ENCODE assay signal across 8 mouse cellular contexts in the genomic region with DNA sequence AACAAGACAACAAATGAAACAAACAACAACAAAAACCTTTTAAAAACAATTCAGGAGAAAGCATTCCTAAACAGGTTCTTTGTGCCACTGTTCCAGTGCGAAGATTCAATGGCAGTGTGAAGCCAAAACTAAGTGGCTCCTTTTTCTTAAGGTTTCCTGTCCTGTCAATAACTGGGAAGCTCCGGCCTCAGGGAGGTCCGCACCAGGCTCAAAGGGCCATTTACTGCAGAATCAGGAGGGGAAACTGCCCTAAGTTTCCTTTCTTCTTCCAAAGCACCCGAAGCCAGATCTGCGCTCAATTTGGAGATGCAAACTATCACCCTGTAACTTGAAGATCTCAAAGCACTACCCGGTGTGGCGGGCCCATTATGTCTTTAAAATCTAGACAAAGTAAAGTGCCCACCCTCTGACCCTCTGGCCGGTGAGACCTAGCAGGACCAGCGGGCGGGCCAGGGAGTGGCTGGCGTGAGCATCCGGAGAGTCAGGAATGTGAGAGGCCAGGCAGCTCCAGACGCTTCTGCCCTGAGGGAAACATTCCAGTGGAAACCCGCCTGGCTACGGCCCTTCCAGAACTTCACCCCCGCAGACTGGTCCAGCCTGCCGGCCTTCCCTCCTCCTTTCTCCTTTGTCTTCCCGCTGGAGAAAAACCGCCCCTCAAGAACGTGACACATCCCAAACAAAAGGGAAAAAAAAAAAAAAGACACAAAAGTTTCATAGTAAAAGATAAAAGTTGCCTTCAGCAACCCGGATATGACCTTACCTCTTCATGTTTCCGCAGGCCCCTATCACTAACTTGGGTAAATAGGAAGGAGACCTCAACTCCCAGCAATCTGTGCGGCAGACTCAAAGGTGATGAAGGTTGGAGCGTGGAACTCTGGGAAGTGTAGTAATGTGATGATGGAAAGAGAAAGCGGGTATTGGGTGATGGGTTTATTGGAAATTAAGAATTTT. TPM values are rescaled to one million over a fixed set of nuclear protein-coding genes. Genes with fewer than 3 reads are reported as not detected.
DNase-seq lines count a peak whose midpoint lies in the region; TF ChIP-seq lines count a peak whose summit lies in the region.

A gene (minus strand): TSS at position 856 of the 951 bp plus-strand sequence.

- peak; percentile 68 for DNase-seq in T-cell, adult 2 months (ENCODE audit: low spot score)
- DNase-seq in cerebellum, postnatal 25 days: peak; percentile 40 to 64
- DNase-seq in frontal cortex, postnatal 36 days (ENCODE audit: low spot score in 2 of 2): peak; percentile 32 to 68
- peak; percentile 39 for DNase-seq in hindlimb bud, embryonic 11.5 days (ENCODE audit: extremely low spot score, low read depth, low spot score)
- DNase-seq in left cerebral cortex, adult 2 months (ENCODE audit: extremely low spot score in 1 of 2, low spot score in 2 of 2): peak; percentile 36 to 46
- peak; percentile 76 for DNase-seq in right cerebral cortex, adult 18-20 months
- DNase-seq in yolk sac, embryonic 10.5 days (ENCODE audit: low spot score): peak; percentile 65

- H3K4me3 ChIP-seq in left cerebral cortex, adult 2 months: peak within 1 kb of the TSS; percentile 55
- peak within 1 kb of the TSS; percentile 66 for H3K4me3 ChIP-seq in macrophage (ENCODE audit: inconsistent target)

- no peak for TF ChIP-seq CTCF in left cerebral cortex, adult 2 months (IDR thresholded peaks at IDR 0.05)

- WGBS in macrophage (ENCODE audit: missing documents): 20% methylated on average over 19 of the region's 25 CpGs

- H3K36me3 ChIP-seq in macrophage (ENCODE audit: inconsistent target): 0 out of 2 replicates have a peak, but pooled peaks cover 5% of the 10 kb centered on the region

- H3K27ac ChIP-seq in left cerebral cortex, adult 2 months: peak within 1 kb of the TSS; percentile 57
- peak within 1 kb of the TSS; percentile 16; the same call in 1 of the 2 replicates for H3K27ac ChIP-seq in macrophage

- peaks cover 29% of the 10 kb centered on the region; the same call in 1 of the 2 replicates for H3K79me2 ChIP-seq in macrophage (ENCODE audit: inconsistent target)

- intact Hi-C loops in left cerebral cortex, adult 2 months (cut with DNase I): loop anchor here (5.0 kb wide), 2 partner anchors 214 to 279 kb away; no protein-coding TSS in a partner anchor

RNA-seq across cellular contexts. Expression of the gene that starts here (rescaled TPM):
- 1 to 10 TPM; 8.4 to 9.2 TPM for total RNA-seq in left cerebral cortex, adult 2 months (2021)
- total RNA-seq in macrophage (2018; cell fraction: chromatin; rRNA removed): 10 to 100 TPM; 18.6 to 58.9 (median 44.3) TPM
- total RNA-seq in macrophage (2018; cell fraction: cytosol; rRNA removed): 10 to 100 TPM in 4 of 26 experiments, 1 to 10 TPM in 22; 5.8 to 11.4 (median 8.5) TPM
- 10 to 100 TPM; 15.2 to 57.0 (median 29.7) TPM for total RNA-seq in macrophage (2018; cell fraction: nucleus; rRNA removed)
- 3.3 to 5.9 TPM (median 5.7 TPM) in 3 replicates for polyA plus RNA-seq in macrophage (2018)

Comparison
In these comparisons a context has a peak if more than half of its experiments do, and no peak if none do; other contexts are left out.
1. Peak in every context shown above with its lines: DNase-seq, H3K4me3 ChIP-seq and H3K27ac ChIP-seq.